ENCODE assay signal across 29 mouse cellular contexts in genomic region chr15:63722991-63723390, GRCm38 (mm10).
DNase-seq lines count a peak whose midpoint lies in the region; ATAC-seq and TF ChIP-seq lines count a peak whose summit lies in the region.
"Had no signal": no experiment of that assay in that cellular context is flagged by ENCODE, and none has a peak within 500 bp of the region (broad histone marks: within the 10 kb centered on the region; RNA-seq: fewer than 3 reads in every experiment).

No protein-coding gene starts in this region.

- ATAC-seq in hindbrain, postnatal 0 days: no peak
- ATAC-seq in hindbrain, embryonic 13.5 days (ENCODE audit: low FRiP score): no peak
- no peak for ATAC-seq in midbrain, postnatal 0 days (ENCODE audit: low FRiP score)
- ATAC-seq in midbrain, embryonic 15.5 days (replicated peaks): no peak
- ATAC-seq: hindbrain, embryonic 16.5 days; liver, embryonic 12.5 days had no signal

- H3K4me1 ChIP-seq in hindbrain, postnatal 0 days (ENCODE audit: insufficient read depth, low read length): no peaks in the 10 kb centered on the region; the same call in 1 of the 2 replicates
- H3K4me1 ChIP-seq in hindbrain, embryonic 13.5 days (replicated peaks): 0 out of 2 replicates have a peak, but pooled peaks cover 5% of the 10 kb centered on the region
- no peaks in the 10 kb centered on the region for H3K4me1 ChIP-seq in midbrain, postnatal 0 days (ENCODE audit: insufficient read depth, low read length)
- H3K4me1 ChIP-seq in midbrain, embryonic 15.5 days: no peaks in the 10 kb centered on the region
- peaks cover 20% of the 10 kb centered on the region for H3K4me1 ChIP-seq in limb, embryonic 10.5 days

- no peak overlapping the region for H3K27ac ChIP-seq in hindbrain, postnatal 0 days
- no peak overlapping the region for H3K27ac ChIP-seq in hindbrain, embryonic 13.5 days
- H3K27ac ChIP-seq in midbrain, postnatal 0 days (ENCODE audit: low read depth, low read length): no peak overlapping the region
- H3K27ac ChIP-seq in midbrain, embryonic 15.5 days: no peak overlapping the region
- H3K27ac ChIP-seq in limb, embryonic 10.5 days: no peak overlapping the region
- H3K27ac ChIP-seq: embryonic facial prominence, embryonic 15.5 days; forebrain, embryonic 10.5 days; gastrocnemius, adult 2 months; heart, adult 2 months; left cerebral cortex, adult 2 months; limb, embryonic 12.5 days; liver, embryonic 12.5 days; neural tube, embryonic 15.5 days; stomach, embryonic 15.5 days had no signal

- no peak overlapping the region for H3K4me3 ChIP-seq in hindbrain, postnatal 0 days (ENCODE audit: low read length)
- no peak overlapping the region for H3K4me3 ChIP-seq in hindbrain, embryonic 13.5 days
- H3K4me3 ChIP-seq in midbrain, postnatal 0 days (ENCODE audit: low read depth, low read length): no peak overlapping the region
- H3K4me3 ChIP-seq in midbrain, embryonic 15.5 days: no peak overlapping the region
- no peak overlapping the region for H3K4me3 ChIP-seq in limb, embryonic 10.5 days
- H3K4me3 ChIP-seq: embryonic facial prominence, embryonic 15.5 days; forebrain, embryonic 10.5 days; gastrocnemius, adult 2 months; heart, adult 2 months; left cerebral cortex, adult 2 months; limb, embryonic 12.5 days; liver, embryonic 12.5 days; megakaryocyte, embryonic 14.5 days; neural tube, embryonic 15.5 days; stomach, embryonic 15.5 days had no signal

- H3K9ac ChIP-seq in hindbrain, postnatal 0 days (replicated peaks; ENCODE audit: low read length): no peak overlapping the region
- H3K9ac ChIP-seq in hindbrain, embryonic 13.5 days: no peak overlapping the region
- H3K9ac ChIP-seq in midbrain, postnatal 0 days (replicated peaks; ENCODE audit: low read length, poor library complexity, severe bottlenecking): no peak overlapping the region
- no peak overlapping the region for H3K9ac ChIP-seq in midbrain, embryonic 15.5 days
- H3K9ac ChIP-seq: embryonic facial prominence, embryonic 15.5 days; limb, embryonic 12.5 days; liver, embryonic 12.5 days; neural tube, embryonic 15.5 days; stomach, embryonic 15.5 days had no signal

- DNase-seq in cerebellum, postnatal 14 days: peak; percentile 10 to 19
- no peak for DNase-seq in cerebellum, adult 9-11 months
- DNase-seq in hindbrain, postnatal 0 days (ENCODE audit: low spot score): peak; percentile 14
- peak; percentile 10 for DNase-seq in midbrain, postnatal 0 days (ENCODE audit: low spot score)
- peak; percentile 32 for DNase-seq in limb, embryonic 10.5 days (ENCODE audit: low spot score)
- no peak for DNase-seq in thymus, postnatal 10 days (ENCODE audit: low spot score in 2 of 2)
- DNase-seq: adrenal gland, adult 2 months; cerebellum, adult 9-10 months; embryo, embryonic 11 days; gastrocnemius, adult 2 months; kidney, adult 18-20 months; kidney, postnatal 36 days; layer of hippocampus, adult 9-11 months; lung, adult 2 months; midbrain, embryonic 14.5 days; thymus, adult 18-20 months had no signal

- WGBS in hindbrain, postnatal 0 days: 48% methylated on average over 9 of the region's 9 CpGs
- WGBS in hindbrain, embryonic 13.5 days: 66% methylated on average over 9 of the region's 9 CpGs
- WGBS in midbrain, postnatal 0 days: 57% methylated on average over 9 of the region's 9 CpGs
- 59% methylated on average over 9 of the region's 9 CpGs for WGBS in midbrain, embryonic 15.5 days
- WGBS in limb, embryonic 10.5 days: 68% methylated on average over 9 of the region's 9 CpGs

- H3K36me3 ChIP-seq in hindbrain, postnatal 0 days (ENCODE audit: insufficient read depth, low read length): no peaks in the 10 kb centered on the region
- H3K36me3 ChIP-seq in hindbrain, embryonic 13.5 days: no peaks in the 10 kb centered on the region
- H3K36me3 ChIP-seq in midbrain, postnatal 0 days (ENCODE audit: insufficient read depth, low read length): no peaks in the 10 kb centered on the region
- H3K36me3 ChIP-seq in midbrain, embryonic 15.5 days (replicated peaks): no peaks in the 10 kb centered on the region
- no peaks in the 10 kb centered on the region for H3K36me3 ChIP-seq in limb, embryonic 10.5 days
- H3K36me3 ChIP-seq: embryonic facial prominence, embryonic 15.5 days; forebrain, embryonic 10.5 days; limb, embryonic 12.5 days; liver, embryonic 12.5 days; neural tube, embryonic 15.5 days; stomach, embryonic 15.5 days had no signal

- no peaks in the 10 kb centered on the region for H3K27me3 ChIP-seq in hindbrain, postnatal 0 days (ENCODE audit: insufficient read depth, low read length)
- H3K27me3 ChIP-seq in hindbrain, embryonic 13.5 days: no peaks in the 10 kb centered on the region
- H3K27me3 ChIP-seq in midbrain, postnatal 0 days (ENCODE audit: insufficient read depth, low read length): no peaks in the 10 kb centered on the region
- H3K27me3 ChIP-seq in midbrain, embryonic 15.5 days (replicated peaks): no peaks in the 10 kb centered on the region
- H3K27me3 ChIP-seq in limb, embryonic 10.5 days (ENCODE audit: low read depth, poor library complexity, severe bottlenecking): no peaks in the 10 kb centered on the region
- H3K27me3 ChIP-seq: CH12.LX; embryonic facial prominence, embryonic 15.5 days; limb, embryonic 12.5 days; liver, embryonic 12.5 days; megakaryocyte, embryonic 14.5 days; neural tube, embryonic 15.5 days; stomach, embryonic 15.5 days had no signal

- no peak overlapping the region for H3K4me2 ChIP-seq in hindbrain, postnatal 0 days (ENCODE audit: low read depth, low read length)
- no peak overlapping the region for H3K4me2 ChIP-seq in hindbrain, embryonic 13.5 days
- no peak overlapping the region for H3K4me2 ChIP-seq in midbrain, postnatal 0 days (ENCODE audit: low read depth, low read length, poor library complexity, severe bottlenecking)
- no peak overlapping the region for H3K4me2 ChIP-seq in midbrain, embryonic 15.5 days
- H3K4me2 ChIP-seq: embryonic facial prominence, embryonic 15.5 days; limb, embryonic 12.5 days; liver, embryonic 12.5 days; neural tube, embryonic 15.5 days; stomach, embryonic 15.5 days had no signal

- H3K9me3 ChIP-seq in hindbrain, postnatal 0 days (ENCODE audit: low read length): no peaks in the 10 kb centered on the region
- H3K9me3 ChIP-seq in hindbrain, embryonic 13.5 days: no peaks in the 10 kb centered on the region
- no peaks in the 10 kb centered on the region for H3K9me3 ChIP-seq in midbrain, postnatal 0 days (ENCODE audit: low read length)
- H3K9me3 ChIP-seq in midbrain, embryonic 15.5 days: no peaks in the 10 kb centered on the region
- no peaks in the 10 kb centered on the region for H3K9me3 ChIP-seq in limb, embryonic 10.5 days (replicated peaks)
- H3K9me3 ChIP-seq: embryonic facial prominence, embryonic 15.5 days; forebrain, embryonic 10.5 days; limb, embryonic 12.5 days; liver, embryonic 12.5 days; megakaryocyte, embryonic 14.5 days; neural tube, embryonic 15.5 days; stomach, embryonic 15.5 days had no signal

- no peak for TF ChIP-seq CTCF in hindbrain, postnatal 0 days (IDR thresholded peaks at IDR 0.05; ENCODE audit: low read depth)
- no peak for TF ChIP-seq CTCF in midbrain, postnatal 0 days (IDR thresholded peaks at IDR 0.05)

Comparison
In these comparisons a context has a peak if more than half of its experiments do, and no peak if none do; other contexts are left out.
1. DNase-seq: peak in cerebellum, postnatal 14 days (2 of 2), hindbrain, postnatal 0 days (single experiment), midbrain, postnatal 0 days (single experiment) and limb, embryonic 10.5 days (single experiment); none in cerebellum, adult 9-11 months (single experiment) and thymus, postnatal 10 days (0 of 2).